Mouse (Mus musculus) stomach, postnatal 0 days (tissue): Measurements from ENCODE around the gene Cul7.

Source experiments
- CTCF ChIP-seq: IDR thresholded peaks from 2 replicates; pipeline ENCODE4 v1.5.1; 2016; ENCODE audit warnings: antibody characterized with exemption, low read depth, mild to moderate bottlenecking, moderate library complexity
- EP300 ChIP-seq: optimal IDR thresholded peaks from 2 replicates; pipeline ENCODE3; 2016; ENCODE audit warnings: antibody characterized with exemption

- TF ChIP-seq EP300 (no peak), CTCF (no peak)
These were observed 61.6 kb downstream of the Cul7 start for GRCm38 (mm10) chr17:46711612-46712271.
